Mouse (Mus musculus): ENCODE measurements around the gene Ugp2. TPM values are rescaled to one million over a fixed set of nuclear protein-coding genes. Genes with fewer than 3 reads are reported as not detected.

The Ugp2 gene
- polyA plus RNA-seq, 1 experiment: 21.7 TPM

DNA sequence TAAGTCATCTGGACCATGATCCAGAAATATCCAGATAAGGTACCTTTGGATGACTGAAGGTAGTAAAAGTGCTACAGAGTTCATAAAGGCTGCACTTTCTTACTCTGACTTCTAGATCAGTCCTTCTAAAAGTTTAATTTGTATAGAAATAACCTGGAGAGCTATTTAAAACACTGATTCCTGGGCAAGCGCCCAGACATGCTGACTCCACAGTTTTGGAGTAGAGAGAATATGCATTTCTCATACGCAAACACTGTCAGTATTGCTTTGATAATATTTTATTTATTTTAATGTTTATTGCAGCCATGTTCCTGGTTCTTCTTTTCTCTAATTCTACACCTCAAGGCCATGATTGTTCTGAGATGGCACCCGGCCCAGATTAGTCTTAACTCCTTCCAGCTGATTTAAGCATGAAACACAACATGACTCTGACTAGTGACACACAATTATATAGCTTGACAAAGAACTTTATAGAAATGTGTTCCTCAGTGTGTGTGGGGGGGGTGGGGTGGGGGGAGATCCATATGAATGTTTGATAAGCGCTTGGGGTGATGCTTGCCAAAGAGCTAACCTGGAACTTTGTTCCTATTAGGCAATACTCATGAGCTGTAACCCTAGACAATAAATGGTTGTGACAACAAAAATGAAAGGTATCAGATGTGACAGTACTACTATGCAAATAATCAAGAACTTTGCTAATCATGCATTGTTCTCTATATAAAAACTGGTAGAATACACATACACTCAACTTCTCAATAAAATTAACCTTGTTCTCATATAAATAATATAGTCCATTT lies 7.7 kb downstream of the Ugp2 start:
- no peak for TF ChIP-seq CTCF (conservative IDR thresholded peaks at IDR 0.05; ENCODE audit: insufficient read depth, insufficient read length, low read depth, low read length)
- no peak for TF ChIP-seq POLR2A (IDR thresholded peaks at IDR 0.05; ENCODE audit: low read depth, low read length)
- Histone ChIP-seq H3K4me1 (ENCODE audit: control insufficient read depth, insufficient read depth, low read length) (peaks cover 7% of the 10 kb centered on the region), H3K27me3 (replicated peaks; ENCODE audit: control insufficient read depth, insufficient read depth, low read length) (no peaks in the 10 kb centered on the region), H3K27ac (ENCODE audit: insufficient read depth, low read depth, low read length) (no peak overlapping the region), H3K4me3 (ENCODE audit: insufficient read depth, low read depth, low read length) (no peak overlapping the region), H3K36me3 (ENCODE audit: control insufficient read depth, insufficient read depth, low read length) (no peaks in the 10 kb centered on the region)
- no peak for DNase-seq
- WGBS: 91% methylated on average over 4 of the region's 4 CpGs

DNA sequence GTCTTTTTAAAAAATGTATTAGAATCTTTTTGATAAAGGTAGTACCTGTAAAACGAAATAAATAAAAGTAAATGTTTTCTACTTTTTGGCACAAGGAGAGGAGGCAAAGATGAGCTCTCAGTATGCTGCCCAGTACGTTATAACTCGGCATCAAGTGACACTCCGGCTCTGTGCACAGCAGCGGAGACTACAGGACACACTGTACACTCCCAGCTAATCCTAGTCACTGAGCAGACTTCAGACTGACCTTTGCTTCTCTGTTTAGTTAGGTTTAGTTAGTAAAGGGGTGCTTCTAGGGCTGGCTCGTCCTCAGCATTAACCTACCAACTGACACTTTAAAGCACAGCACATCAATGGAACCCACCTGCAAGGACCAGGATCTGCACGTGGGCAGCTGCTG lies 19.7 kb downstream of the Ugp2 start:
- Histone ChIP-seq H3K4me1 (ENCODE audit: control insufficient read depth, insufficient read depth, low read length) (no peaks in the 10 kb centered on the region; the same call in 1 of the 2 replicates), H3K4me3 (ENCODE audit: insufficient read depth, low read depth, low read length) (no peak overlapping the region), H3K27me3 (replicated peaks; ENCODE audit: control insufficient read depth, insufficient read depth, low read length) (no peaks in the 10 kb centered on the region), H3K36me3 (ENCODE audit: control insufficient read depth, insufficient read depth, low read length) (peaks cover 2% of the 10 kb centered on the region; the same call in 1 of the 2 replicates), H3K27ac (ENCODE audit: insufficient read depth, low read depth, low read length) (no peak overlapping the region)
- DNase-seq: peak; percentile 79
- WGBS: 54% methylated on average over 7 of the region's 7 CpGs
- no peak for TF ChIP-seq CTCF (conservative IDR thresholded peaks at IDR 0.05; ENCODE audit: insufficient read depth, insufficient read length, low read depth, low read length)
- TF ChIP-seq POLR2A (IDR thresholded peaks at IDR 0.05; ENCODE audit: low read depth, low read length): no peak

DNA sequence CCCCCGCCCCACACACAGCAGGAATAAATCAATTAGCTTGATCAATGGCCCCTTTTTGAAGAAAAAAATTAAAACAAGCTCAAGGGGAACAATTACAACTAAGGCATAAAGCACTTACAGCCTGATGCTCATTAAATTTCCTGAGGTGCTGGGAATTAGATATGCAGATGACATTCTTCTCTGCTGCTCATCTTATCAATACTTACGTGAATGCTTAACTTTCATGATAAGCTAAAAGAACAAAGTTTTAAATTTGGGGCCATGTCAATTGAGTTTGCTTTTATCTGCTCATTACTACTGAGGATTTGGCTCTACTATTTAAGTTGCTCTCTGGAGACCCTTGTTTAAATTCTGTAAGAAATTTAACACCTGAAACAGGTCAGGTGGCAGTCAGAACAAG lies 22.1 kb downstream of the Ugp2 start:
- H3K36me3 ChIP-seq (ENCODE audit: control insufficient read depth, insufficient read depth, low read length): peaks cover 3% of the 10 kb centered on the region
- H3K27me3 ChIP-seq (replicated peaks; ENCODE audit: control insufficient read depth, insufficient read depth, low read length): no peaks in the 10 kb centered on the region
- peaks cover 3% of the 10 kb centered on the region; the same call in 1 of the 2 replicates for H3K4me1 ChIP-seq (ENCODE audit: control insufficient read depth, insufficient read depth, low read length)
- TF ChIP-seq CTCF (conservative IDR thresholded peaks at IDR 0.05; ENCODE audit: insufficient read depth, insufficient read length, low read depth, low read length) (no peak), POLR2A (IDR thresholded peaks at IDR 0.05; ENCODE audit: low read depth, low read length) (no peak)
- WGBS: 94% methylated on average over 2 of the region's 2 CpGs
- no peak for DNase-seq
- H3K4me3 ChIP-seq (ENCODE audit: insufficient read depth, low read depth, low read length): no peak overlapping the region
- H3K27ac ChIP-seq (ENCODE audit: insufficient read depth, low read depth, low read length): no peak overlapping the region

DNA sequence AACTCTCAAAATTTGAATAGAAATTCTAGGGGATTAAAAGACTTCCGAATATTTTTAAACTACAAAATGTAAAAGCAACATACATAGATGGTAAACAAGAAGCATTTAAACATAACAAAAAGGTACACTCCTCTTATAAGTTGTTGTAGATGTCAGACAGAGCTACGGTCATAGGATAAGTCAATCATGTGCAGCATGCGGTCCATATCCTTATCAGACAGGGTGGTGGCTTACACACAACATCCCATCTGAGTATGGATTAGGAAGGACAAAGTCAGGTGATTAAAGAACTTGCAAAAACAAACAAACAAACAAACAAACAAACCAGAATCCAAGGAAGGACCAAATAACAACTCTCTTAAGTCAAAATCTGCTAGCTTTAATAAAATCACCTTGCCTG lies 25.0 kb downstream of the Ugp2 start:
- Histone ChIP-seq H3K27me3 (replicated peaks; ENCODE audit: control insufficient read depth, insufficient read depth, low read length) (no peaks in the 10 kb centered on the region), H3K4me3 (ENCODE audit: insufficient read depth, low read depth, low read length) (no peak overlapping the region), H3K4me1 (ENCODE audit: control insufficient read depth, insufficient read depth, low read length) (peaks cover 3% of the 10 kb centered on the region; the same call in 1 of the 2 replicates), H3K27ac (ENCODE audit: insufficient read depth, low read depth, low read length) (no peak overlapping the region), H3K36me3 (ENCODE audit: control insufficient read depth, insufficient read depth, low read length) (peaks cover 1% of the 10 kb centered on the region)
- WGBS: 96% methylated on average over 3 of the region's 3 CpGs
- no peak for DNase-seq
- TF ChIP-seq CTCF (conservative IDR thresholded peaks at IDR 0.05; ENCODE audit: insufficient read depth, insufficient read length, low read depth, low read length) (no peak), POLR2A (IDR thresholded peaks at IDR 0.05; ENCODE audit: low read depth, low read length) (no peak)

DNA sequence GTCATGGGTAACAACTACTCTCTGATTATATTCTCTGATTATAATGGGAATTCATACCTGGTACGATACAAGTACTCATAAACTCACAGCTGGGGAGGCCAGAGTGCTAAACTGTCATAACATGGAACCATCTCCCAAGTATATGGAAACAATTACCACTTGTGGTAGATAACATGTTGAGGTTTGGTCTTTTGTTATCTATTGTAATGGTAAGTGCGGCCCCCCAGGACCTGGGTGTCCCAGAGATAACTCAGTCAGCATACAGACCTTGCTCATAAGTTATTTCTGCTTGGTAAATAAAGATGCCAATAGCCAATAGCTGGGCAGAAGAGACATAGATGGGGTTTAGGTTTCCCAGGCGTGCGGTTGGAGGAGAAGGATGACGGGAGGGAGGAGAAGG lies 27.5 kb downstream of the Ugp2 start:
- no peak for TF ChIP-seq POLR2A (IDR thresholded peaks at IDR 0.05; ENCODE audit: low read depth, low read length)
- TF ChIP-seq CTCF (conservative IDR thresholded peaks at IDR 0.05; ENCODE audit: insufficient read depth, insufficient read length, low read depth, low read length): no peak
- whole genome bisulfite sequencing: 95% methylated on average over 5 of the region's 5 CpGs
- H3K4me1 ChIP-seq (ENCODE audit: control insufficient read depth, insufficient read depth, low read length): peaks cover 3% of the 10 kb centered on the region; the same call in 1 of the 2 replicates

DNA sequence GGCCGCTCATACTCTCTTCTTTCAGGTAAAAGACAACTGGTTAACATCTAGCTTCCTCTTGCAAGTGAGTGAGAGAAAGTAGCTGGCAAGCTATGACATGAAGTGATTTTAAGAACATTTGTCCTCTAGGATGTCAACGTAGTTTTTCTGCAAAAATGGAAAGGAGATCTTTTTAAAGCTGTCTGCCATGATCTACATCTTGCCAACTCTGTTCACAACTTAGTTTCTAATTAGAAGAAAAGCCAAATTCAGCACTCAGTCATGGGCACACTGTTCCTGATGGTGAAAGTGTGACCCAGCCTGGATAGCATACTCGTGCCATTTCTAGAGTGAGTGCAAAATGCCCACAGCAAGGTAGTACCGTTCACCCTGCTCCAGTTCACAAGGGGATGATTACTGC lies 31.9 kb downstream of the Ugp2 start:
- Histone ChIP-seq H3K27me3 (replicated peaks; ENCODE audit: control insufficient read depth, insufficient read depth, low read length) (no peaks in the 10 kb centered on the region), H3K4me1 (ENCODE audit: control insufficient read depth, insufficient read depth, low read length) (no peaks in the 10 kb centered on the region), H3K36me3 (ENCODE audit: control insufficient read depth, insufficient read depth, low read length) (no peaks in the 10 kb centered on the region; the same call in 1 of the 2 replicates), H3K27ac (ENCODE audit: insufficient read depth, low read depth, low read length) (no peak overlapping the region), H3K4me3 (ENCODE audit: insufficient read depth, low read depth, low read length) (no peak overlapping the region)
- TF ChIP-seq CTCF (conservative IDR thresholded peaks at IDR 0.05; ENCODE audit: insufficient read depth, insufficient read length, low read depth, low read length) (no peak), POLR2A (IDR thresholded peaks at IDR 0.05; ENCODE audit: low read depth, low read length) (no peak)
- WGBS: 72% methylated on average over 4 of the region's 4 CpGs
- DNase-seq: no peak

More for the DNA sequence above, 27.5 kb downstream of the Ugp2 start:
- H3K27me3 ChIP-seq (replicated peaks; ENCODE audit: control insufficient read depth, insufficient read depth, low read length): no peaks in the 10 kb centered on the region
- H3K27ac ChIP-seq (ENCODE audit: insufficient read depth, low read depth, low read length): no peak overlapping the region
- no peak overlapping the region for H3K4me3 ChIP-seq (ENCODE audit: insufficient read depth, low read depth, low read length)
- DNase-seq: no peak
- peaks cover 1% of the 10 kb centered on the region for H3K36me3 ChIP-seq (ENCODE audit: control insufficient read depth, insufficient read depth, low read length)

DNA sequence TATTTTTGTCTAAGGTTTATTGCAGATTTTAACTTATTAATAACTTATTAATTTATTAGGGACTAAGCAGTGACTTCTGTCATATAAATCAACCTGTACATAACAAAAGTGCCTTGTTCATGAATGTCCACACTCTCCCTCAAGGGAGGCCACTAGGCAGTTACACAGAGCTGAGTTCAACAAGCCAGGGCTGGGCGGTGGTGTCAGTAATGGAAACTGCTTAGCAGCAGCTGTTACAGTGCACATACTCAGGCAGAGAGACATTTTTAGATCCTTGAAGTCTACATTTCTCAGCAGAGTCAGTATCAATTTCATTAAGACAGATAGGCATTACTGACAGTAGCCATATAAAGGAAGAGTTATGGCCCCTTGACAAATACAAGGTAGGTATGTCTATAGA lies 33.1 kb downstream of the Ugp2 start:
- Histone ChIP-seq H3K36me3 (ENCODE audit: control insufficient read depth, insufficient read depth, low read length) (no peaks in the 10 kb centered on the region; the same call in 1 of the 2 replicates), H3K4me1 (ENCODE audit: control insufficient read depth, insufficient read depth, low read length) (no peaks in the 10 kb centered on the region), H3K27me3 (replicated peaks; ENCODE audit: control insufficient read depth, insufficient read depth, low read length) (no peaks in the 10 kb centered on the region), H3K27ac (ENCODE audit: insufficient read depth, low read depth, low read length) (no peak overlapping the region), H3K4me3 (ENCODE audit: insufficient read depth, low read depth, low read length) (no peak overlapping the region)
- TF ChIP-seq CTCF (conservative IDR thresholded peaks at IDR 0.05; ENCODE audit: insufficient read depth, insufficient read length, low read depth, low read length): no peak
- DNase-seq: no peak
- 64% methylated on average over 1 of the region's 1 CpGs for WGBS

All from kidney, adult 2 months (tissue).